Mouse (Mus musculus) T-helper 2 cell (primary cell): ENCODE results near the gene Lnx1.

ENCODE experiments used
- in situ Hi-C: fragments of 300-600 bp; cut with MboI, MseI; formaldehyde crosslinking; loops from one replicate; pipeline ENCODE4 v1.15.1; 2025; ENCODE audit warnings: high pct_unique_total_duplicates

The Lnx1 gene

DNA sequence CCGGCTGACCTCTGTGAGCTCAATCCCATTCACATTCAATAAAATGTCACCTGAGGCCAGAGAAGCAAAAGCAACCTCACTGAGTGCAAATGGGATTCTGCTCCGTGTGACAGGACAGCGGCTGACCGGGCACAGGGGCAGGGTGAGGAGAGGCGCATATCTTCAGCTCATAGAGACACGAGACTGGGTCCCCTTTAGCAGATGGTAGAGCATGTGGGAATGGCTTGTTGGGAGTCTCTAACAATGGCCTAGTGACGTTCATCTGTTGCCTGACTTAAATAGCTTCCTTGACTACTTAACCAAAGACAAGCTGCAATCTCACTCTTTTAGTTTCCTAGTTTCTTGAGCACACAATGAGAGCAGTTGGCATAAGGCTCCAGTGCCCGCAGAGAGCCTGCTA lies 96.5 kb downstream of the Lnx1 start:
- in situ Hi-C loops: no loop called here

DNA sequence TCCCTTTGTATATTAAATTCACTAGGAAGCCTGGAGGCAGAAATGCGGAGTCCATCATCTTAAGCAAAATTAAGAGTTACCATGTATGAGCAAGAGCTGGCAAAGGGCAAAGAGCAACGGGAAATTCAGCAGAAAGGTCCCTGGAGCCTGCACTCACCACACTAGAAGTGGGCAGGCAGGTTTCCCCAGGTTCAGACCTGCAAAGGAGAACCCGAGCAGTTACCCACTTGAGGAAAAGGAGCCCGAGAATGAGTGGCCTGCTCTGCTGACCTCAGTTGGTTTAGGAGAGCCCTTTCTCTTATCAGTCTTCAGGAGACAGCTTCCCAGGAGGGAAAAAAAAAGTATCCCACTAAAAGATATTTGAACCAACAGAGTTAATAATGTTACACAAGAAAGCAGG lies 99.4 kb downstream of the Lnx1 start:
- in situ Hi-C loops: no loop called here

DNA sequence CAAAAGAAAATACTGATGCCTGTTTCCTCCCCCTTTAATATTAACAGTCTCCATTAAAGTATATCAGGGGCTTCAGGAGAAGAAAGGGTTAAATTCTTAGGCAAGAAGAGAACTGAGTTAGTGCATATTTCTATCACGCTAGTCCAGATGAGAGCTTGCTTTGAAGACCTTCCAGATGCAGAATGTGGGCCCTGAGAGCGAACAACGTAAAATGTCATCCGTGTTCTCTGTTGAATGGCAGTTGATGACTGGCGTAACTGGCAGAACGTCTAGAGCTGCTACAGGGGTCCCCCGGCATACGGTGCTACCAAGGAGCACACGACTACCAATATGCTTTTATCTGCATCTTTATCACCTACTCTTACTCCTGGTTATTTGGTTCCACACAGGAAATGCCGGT lies 100.3 kb downstream of the Lnx1 start:
- in situ Hi-C loops: no loop called here

DNA sequence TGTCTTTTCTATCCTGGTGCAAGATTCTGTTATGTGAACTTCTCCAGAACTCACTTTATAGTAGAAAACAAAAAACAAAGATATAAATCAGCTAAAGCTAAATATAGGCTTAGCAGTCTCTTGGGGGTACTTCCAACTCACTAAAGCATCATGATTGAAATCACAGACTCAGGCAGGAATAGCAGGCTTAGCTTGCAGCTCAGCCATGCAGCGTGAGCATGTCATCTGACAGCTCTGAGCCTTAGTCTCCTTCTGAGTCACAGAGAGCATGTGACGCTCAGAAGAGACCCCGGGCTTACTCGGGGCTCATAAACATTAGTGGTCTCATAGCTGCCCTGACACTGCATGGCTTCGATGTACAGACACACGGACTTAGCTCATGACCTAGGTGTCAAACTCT lies 100.7 kb downstream of the Lnx1 start:
- in situ Hi-C loops: no loop called here

DNA sequence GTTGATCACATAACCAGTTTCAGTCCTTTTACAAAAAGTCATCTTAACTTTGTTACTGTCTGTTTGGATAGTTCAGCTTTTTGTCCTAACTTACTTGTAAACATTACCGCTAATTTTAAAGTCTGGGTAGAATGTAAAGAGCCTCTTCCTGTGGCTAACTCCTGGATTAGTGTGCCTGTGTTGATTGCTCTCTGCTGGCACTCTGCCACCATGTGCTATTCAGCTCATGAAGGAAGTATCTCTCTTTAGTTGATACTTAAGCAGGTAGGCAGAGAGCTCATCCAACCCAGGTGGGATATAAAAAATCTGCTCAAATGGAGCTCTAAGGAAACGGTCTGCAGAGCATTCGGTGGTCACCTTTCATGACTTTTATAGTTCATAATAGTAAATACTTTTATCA lies 101.5 kb downstream of the Lnx1 start:
- in situ Hi-C loops: no loop called here

DNA sequence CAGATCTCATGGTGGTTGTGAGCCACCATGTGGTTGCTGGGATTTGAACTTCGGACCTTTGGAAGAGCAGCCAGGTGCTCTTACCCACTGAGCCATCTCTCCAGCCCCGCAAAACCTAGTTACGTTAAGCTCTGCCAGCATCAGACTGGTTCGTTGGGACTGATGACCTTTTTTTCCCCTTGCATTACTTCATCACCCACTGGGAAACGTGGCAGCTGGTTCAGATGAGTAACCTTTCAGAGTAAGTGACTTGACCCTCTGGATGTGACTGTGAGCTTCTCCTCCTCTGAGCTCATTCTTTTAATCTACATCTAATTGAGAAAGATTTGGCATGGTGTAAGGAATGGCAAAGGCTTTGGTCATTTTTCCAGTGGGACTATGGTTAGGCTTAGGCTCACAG lies 102.7 kb downstream of the Lnx1 start:
- in situ Hi-C loops: no loop called here

DNA sequence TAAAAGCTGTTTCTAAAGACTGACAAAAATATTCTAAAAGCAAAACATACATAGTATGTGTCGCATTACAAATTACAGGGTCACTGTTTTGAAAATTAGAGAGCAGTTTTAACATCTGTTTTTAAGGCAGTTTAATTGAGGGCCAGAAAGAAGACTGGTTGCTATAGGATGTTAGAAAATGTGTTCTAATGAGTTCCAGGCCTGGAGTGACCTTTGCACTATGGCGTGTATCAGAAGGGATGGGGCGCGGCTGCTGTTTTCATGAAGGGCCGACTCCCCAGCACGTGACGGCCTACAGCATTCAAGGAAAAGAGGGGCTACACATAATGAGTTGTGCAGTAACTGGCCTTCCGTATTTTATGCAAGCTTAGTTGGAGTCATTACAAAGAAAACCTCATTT lies 109.6 kb downstream of the Lnx1 start:
- in situ Hi-C loops: no loop called here

DNA sequence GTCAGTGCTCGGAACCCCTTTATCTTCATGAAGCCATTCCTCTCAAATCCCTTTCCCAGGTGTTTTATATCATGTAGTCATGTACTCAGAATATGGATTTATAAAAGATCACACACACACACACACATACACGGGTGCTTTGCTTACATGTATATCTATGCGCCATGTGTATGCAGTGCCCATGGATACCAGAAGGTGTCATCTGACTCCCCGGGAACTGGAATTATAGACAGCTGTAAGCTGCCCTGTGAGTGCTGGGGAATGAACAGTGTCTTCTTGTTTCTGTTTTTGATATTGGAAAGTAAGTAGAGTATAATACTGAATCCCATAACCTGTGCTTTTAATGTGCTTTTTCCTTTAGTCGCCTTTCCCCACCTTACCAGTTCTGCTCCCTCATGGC lies 111.3 kb downstream of the Lnx1 start:
- in situ Hi-C loops: no loop called here

DNA sequence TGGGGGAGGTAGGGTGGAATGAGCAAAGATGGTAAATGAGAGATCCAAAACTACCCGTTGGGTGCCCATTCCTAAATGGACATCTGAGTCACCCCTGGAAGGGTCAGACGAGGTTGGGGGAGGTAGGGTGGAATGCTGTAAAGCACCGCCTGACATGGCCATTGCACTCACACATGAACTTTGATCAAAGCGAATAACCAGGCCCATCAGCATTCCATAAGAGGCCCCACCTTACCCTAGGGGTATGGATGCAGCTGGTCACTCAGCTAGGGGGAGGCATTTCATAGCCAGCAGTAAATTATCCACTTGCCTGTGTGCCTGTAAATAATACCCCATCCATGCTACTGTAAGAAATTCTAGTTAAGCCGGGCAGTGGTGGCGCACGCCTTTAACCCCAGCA lies 113.6 kb downstream of the Lnx1 start:
- in situ Hi-C loops: no loop called here

DNA sequence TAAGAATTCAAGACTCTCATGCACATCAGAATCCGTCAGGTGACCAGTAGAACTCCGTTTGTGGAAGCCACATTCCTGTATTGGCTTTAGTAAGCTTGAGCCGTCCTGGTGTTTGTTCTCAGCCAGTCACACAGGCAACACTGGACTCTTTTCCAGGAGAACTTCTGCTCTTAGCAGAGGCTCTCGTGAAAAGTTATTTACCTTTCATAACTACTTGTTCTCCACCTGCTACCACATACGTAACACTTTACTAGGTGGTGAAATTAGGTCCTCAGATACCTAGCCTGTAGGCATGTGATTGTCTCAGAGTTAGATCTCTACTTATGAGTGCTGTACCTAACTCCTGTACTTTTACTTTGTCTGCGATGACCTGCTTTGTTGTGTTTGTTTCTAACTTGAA lies 130.9 kb downstream of the Lnx1 start:
- in situ Hi-C loops: loop anchor here (25.0 kb wide), 1 partner anchor 259 kb away; no protein-coding TSS in a partner anchor

DNA sequence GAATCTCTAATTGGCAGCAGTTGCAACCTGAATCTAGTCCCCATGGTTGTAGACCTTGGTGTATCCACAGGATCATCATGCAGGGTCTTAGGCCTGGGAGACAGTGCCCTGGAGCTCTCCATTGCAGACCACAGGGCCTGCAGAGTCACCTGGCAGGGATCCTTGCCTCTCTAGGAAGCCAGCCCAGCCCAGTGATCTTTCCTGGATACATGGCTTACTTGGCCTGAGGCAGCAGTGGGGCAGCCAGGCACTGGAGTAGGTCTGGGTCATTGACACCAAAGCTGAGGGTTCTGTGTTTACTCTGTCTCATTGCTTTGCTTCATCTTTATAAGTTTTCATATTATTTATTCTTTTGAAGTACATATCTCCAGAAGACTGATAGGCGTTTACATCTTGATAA lies 141.6 kb downstream of the Lnx1 start:
- in situ Hi-C loops: loop anchor here (25.0 kb wide), 1 partner anchor 249 kb away; no protein-coding TSS in a partner anchor

DNA sequence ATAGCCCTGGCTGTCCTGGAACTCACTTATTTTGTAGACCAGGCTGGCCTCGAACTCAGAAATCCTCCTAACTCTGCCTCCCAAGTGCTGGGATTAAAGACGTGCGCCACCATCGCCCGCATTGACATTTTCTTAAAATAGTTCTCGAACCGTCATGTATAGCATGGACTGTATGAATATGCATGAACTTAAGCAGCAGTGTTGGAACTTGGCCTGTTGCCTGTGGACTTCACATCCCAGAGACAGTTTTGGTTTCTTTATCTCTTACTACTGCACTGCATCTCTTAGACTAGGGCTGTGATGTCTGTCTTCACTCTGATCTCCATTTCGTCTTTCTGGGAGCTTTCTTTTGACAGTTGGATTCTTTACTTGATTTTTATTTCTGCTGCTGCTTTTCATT lies 153.1 kb downstream of the Lnx1 start:
- in situ Hi-C loops: loop anchor here (25.0 kb wide), 1 partner anchor 462 kb away; no protein-coding TSS in a partner anchor

DNA sequence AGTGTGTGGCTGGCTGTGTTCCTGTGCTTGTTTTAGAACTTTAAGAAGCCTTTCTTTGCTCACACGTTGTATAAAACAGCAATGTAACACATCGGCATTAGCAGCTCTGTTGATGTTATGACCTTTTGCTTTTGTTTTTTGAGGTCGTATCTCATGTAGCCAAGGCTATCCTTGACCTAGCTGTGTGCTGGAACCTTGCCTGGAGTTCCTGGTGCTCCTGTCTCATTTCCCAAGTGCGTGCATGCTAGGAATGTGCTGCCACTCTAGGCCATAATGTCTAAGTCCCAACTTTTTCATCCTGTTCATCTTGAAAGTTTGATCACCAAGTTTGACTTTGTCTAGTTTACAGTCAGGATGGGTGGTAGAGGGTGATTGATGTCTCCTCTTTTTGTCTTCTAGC lies 157.1 kb downstream of the Lnx1 start:
- in situ Hi-C loops: loop anchor here (25.0 kb wide), 1 partner anchor 458 kb away; no protein-coding TSS in a partner anchor
